Mouse (Mus musculus): ENCODE measurements around the gene Tppp2.
"Not testable (repeated sequence)": the region's sequence is repeated elsewhere in the genome, so short reads cannot be mapped to it uniquely, and the experiment has no call there.

The Tppp2 gene

GRCm38 (mm10) chr14:51912391-51913061, 5.7 kb upstream of the Tppp2 start:
- no peak for DNase-seq

- peak; percentile 61 for DNase-seq
Measured at GRCm38 (mm10) chr14:51913062-51913959, 4.9 kb upstream of the Tppp2 start.

GRCm38 (mm10) chr14:51913960-51914762, 4.1 kb upstream of the Tppp2 start, which contains the start of gene Ndrg2:
TSS of gene Ndrg2 (minus strand) at chr14:51914158.
- peak; percentile 45 for DNase-seq

GRCm38 (mm10) chr14:51915030-51915429, 3.2 kb upstream of the Tppp2 start:
- no peak for DNase-seq

GRCm38 (mm10) chr14:51916539-51916938, 1.7 kb upstream of the Tppp2 start:
- DNase-seq: no peak

- no peak for DNase-seq
Measured at GRCm38 (mm10) chr14:51918966-51919365, 741 bp downstream of the Tppp2 start.

- DNase-seq: no peak
Measured at GRCm38 (mm10) chr14:51921759-51922570, 3.7 kb downstream of the Tppp2 start.

- DNase-seq: no peak
Measured at GRCm38 (mm10) chr14:51922571-51922865, 4.3 kb downstream of the Tppp2 start, which contains the start of gene Rnase13. TSS of gene Rnase13 (minus strand) at chr14:51922773.

- no peak for DNase-seq
Measured at GRCm38 (mm10) chr14:51922910-51923309, 4.7 kb downstream of the Tppp2 start.

GRCm38 (mm10) chr14:51923492-51923891, 5.3 kb downstream of the Tppp2 start:
- no peak for DNase-seq

- not testable (repeated sequence) for DNase-seq
Measured at GRCm38 (mm10) chr14:51926930-51927329, 8.7 kb downstream of the Tppp2 start.

GRCm38 (mm10) chr14:51929309-51929943, 11.2 kb downstream of the Tppp2 start:
- DNase-seq: no peak

GRCm38 (mm10) chr14:51929968-51930367, 11.7 kb downstream of the Tppp2 start:
- no peak for DNase-seq

GRCm38 (mm10) chr14:51930824-51931223, 12.6 kb downstream of the Tppp2 start:
- peak; percentile 33 for DNase-seq

- DNase-seq: no peak
Measured at GRCm38 (mm10) chr14:51932092-51933020, 14.1 kb downstream of the Tppp2 start.

- DNase-seq: no peak
Measured at GRCm38 (mm10) chr14:51939005-51939404, 20.8 kb downstream of the Tppp2 start.

- no peak for DNase-seq
Measured at GRCm38 (mm10) chr14:51940944-51941560, 22.8 kb downstream of the Tppp2 start.

- DNase-seq: no peak
Measured at GRCm38 (mm10) chr14:51941577-51941976, 23.4 kb downstream of the Tppp2 start.

GRCm38 (mm10) chr14:51942236-51942635, 24.0 kb downstream of the Tppp2 start:
- no peak for DNase-seq

- DNase-seq: no peak
Measured at GRCm38 (mm10) chr14:51943336-51943735, 25.1 kb downstream of the Tppp2 start.

Data from cerebellum, adult 8-10 months (tissue).